Mouse (Mus musculus): ENCODE data around the gene Ptprb. TPM values are rescaled to one million over a fixed set of nuclear protein-coding genes. Genes with fewer than 3 reads are reported as not detected.

Ptprb gene
- polyA plus RNA-seq, 1 experiment from 2014 or later, result 5.4 TPM

DNA sequence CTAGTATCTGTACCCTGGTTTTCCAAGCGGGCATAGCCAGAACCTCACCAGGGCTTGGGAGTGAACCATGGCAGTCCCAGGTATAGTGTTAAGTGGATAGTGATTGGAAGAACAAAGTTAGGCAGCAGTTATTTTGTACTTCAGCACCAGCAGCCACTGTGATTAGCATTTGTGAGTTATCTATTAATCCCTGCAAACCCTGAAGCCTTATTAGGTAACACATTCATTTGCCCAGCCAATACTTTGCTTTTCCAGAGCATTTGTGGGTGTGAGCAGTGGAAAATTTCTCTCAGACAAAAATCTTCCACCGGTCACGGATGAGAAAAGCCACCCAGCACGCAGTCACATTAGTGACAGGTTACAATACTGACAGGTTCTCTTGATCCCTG is 7.9 kb upstream of the Ptprb start:
- H3K4me1 ChIP-seq, result peaks cover 21% of the 10 kb centered on the region
- DNase-seq (ENCODE audit: low spot score), result no peak
- H3K4me3 ChIP-seq, result no peak overlapping the region
- 23% methylated on average over 4 of the region's 4 CpGs for WGBS
- H3K27me3 ChIP-seq (ENCODE audit: insufficient read depth, poor library complexity, severe bottlenecking), result no peaks in the 10 kb centered on the region
- peak overlapping the region; percentile 77 for H3K27ac ChIP-seq
- H3K9me3 ChIP-seq, result no peaks in the 10 kb centered on the region
- no peaks in the 10 kb centered on the region for H3K36me3 ChIP-seq

DNA sequence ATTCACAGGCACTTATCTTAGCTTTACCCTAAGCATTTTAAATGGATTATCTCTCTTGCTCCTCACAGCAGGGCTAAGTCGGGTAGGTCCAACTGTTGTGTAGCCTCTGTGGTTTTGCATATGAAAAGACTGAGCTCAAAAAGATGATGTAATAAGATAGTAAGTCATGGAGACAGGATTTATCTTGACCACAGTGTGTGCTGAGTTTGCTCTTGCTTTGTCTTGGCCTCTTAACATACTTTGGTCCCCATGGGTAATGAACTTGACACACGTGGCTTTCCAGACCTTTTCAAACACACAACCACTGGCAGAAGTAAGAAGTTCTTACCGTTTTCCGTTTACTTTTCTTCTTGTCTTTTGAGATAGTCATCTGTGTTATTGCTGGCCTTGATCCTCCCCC is 7.0 kb upstream of the Ptprb start:
- no peaks in the 10 kb centered on the region for H3K27me3 ChIP-seq (ENCODE audit: insufficient read depth, poor library complexity, severe bottlenecking)
- H3K9me3 ChIP-seq, result no peaks in the 10 kb centered on the region
- peak; percentile 13 for DNase-seq (ENCODE audit: low spot score)
- H3K4me1 ChIP-seq, result peaks cover 21% of the 10 kb centered on the region
- H3K36me3 ChIP-seq, result no peaks in the 10 kb centered on the region
- no peak overlapping the region for H3K27ac ChIP-seq
- no peak overlapping the region for H3K4me3 ChIP-seq
- WGBS, result 65% methylated on average over 4 of the region's 4 CpGs

GRCm38 (mm10) chr10:116270646-116271469 is 4.5 kb upstream of the Ptprb start:
- H3K4me3 ChIP-seq, result no peak overlapping the region
- H3K27ac ChIP-seq, result 0 out of 2 replicates have a peak overlapping the region, but pooled peaks have one; percentile 1
- WGBS, result 62% methylated on average over 12 of the region's 12 CpGs

DNA sequence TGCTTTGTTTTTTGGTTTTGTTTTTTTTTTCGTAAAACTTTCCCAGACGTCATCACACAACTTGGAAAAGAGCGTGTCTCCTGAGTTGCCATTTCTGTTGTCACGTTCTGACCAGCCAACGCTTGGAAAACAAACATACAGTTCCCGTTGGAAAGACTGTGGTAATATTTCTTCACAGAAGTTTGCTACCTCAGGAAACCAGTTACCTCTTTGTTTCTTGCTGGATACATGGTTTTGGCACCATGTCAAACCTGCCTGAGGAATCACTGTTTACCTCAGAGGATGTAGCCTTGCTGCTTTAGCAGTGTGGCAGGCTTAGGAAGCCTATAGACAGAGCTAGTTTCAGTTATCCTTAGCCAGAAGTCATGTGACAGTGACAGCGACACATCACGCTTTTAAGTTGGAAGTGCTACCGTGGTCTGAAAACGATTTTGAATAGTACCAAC is 3.8 kb upstream of the Ptprb start:
- 77% methylated on average over 10 of the region's 10 CpGs for WGBS
- DNase-seq (ENCODE audit: low spot score), result peak; percentile 42
- Histone ChIP-seq H3K4me3 (no peak overlapping the region), H3K27ac (no peak overlapping the region), H3K27me3 (ENCODE audit: insufficient read depth, poor library complexity, severe bottlenecking) (no peaks in the 10 kb centered on the region), H3K36me3 (no peaks in the 10 kb centered on the region), H3K9me3 (no peaks in the 10 kb centered on the region), H3K4me1 (peaks cover 19% of the 10 kb centered on the region)

More at GRCm38 (mm10) chr10:116270646-116271469, 4.5 kb upstream of the Ptprb start:
- no peaks in the 10 kb centered on the region for H3K27me3 ChIP-seq (ENCODE audit: insufficient read depth, poor library complexity, severe bottlenecking)
- peaks cover 21% of the 10 kb centered on the region for H3K4me1 ChIP-seq
- H3K9me3 ChIP-seq, result no peaks in the 10 kb centered on the region
- peak; percentile 69 for DNase-seq (ENCODE audit: low spot score)
- no peaks in the 10 kb centered on the region for H3K36me3 ChIP-seq

GRCm38 (mm10) chr10:116272156-116272555 is 3.2 kb upstream of the Ptprb start:
- H3K36me3 ChIP-seq, result no peaks in the 10 kb centered on the region
- no peaks in the 10 kb centered on the region for H3K9me3 ChIP-seq
- no peaks in the 10 kb centered on the region for H3K27me3 ChIP-seq (ENCODE audit: insufficient read depth, poor library complexity, severe bottlenecking)
- 22% methylated on average over 3 of the region's 3 CpGs for WGBS
- peaks cover 12% of the 10 kb centered on the region for H3K4me1 ChIP-seq
- DNase-seq (ENCODE audit: low spot score), result peak; percentile 65
- H3K4me3 ChIP-seq, result no peak overlapping the region
- no peak overlapping the region for H3K27ac ChIP-seq

- 86% methylated on average over 7 of the region's 7 CpGs for WGBS
These were observed 11.5 kb downstream of the Ptprb start for GRCm38 (mm10) chr10:116286697-116287344.

DNA sequence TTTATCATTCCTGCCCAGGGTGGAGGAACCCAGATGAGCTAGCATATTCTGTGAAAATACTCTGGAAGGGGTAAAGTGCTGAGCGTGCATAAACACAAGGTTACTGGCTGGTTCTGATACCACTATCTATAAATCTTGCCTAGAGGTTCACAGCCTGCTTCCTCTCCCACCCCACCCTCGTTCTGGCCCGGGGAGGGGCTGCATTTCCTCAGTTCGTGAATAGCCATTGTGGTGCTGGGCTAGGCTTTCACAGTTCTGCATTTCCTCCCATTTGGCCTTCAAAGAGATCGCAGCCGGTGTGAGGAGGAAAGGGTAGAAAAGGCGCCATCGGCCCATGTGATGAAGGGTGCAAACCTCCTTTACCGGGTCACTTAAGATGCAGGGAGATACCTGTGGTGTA is 12.8 kb downstream of the Ptprb start:
- no peak for DNase-seq (ENCODE audit: low spot score)
- H3K4me1 ChIP-seq, result peaks cover 18% of the 10 kb centered on the region
- H3K27me3 ChIP-seq (ENCODE audit: insufficient read depth, poor library complexity, severe bottlenecking), result no peaks in the 10 kb centered on the region
- no peaks in the 10 kb centered on the region for H3K9me3 ChIP-seq
- no peak overlapping the region for H3K27ac ChIP-seq
- no peaks in the 10 kb centered on the region for H3K36me3 ChIP-seq
- H3K4me3 ChIP-seq, result no peak overlapping the region
- 26% methylated on average over 9 of the region's 9 CpGs for WGBS

More at GRCm38 (mm10) chr10:116286697-116287344, 11.5 kb downstream of the Ptprb start:
- Histone ChIP-seq H3K36me3 (no peaks in the 10 kb centered on the region), H3K9me3 (no peaks in the 10 kb centered on the region), H3K4me1 (peaks cover 15% of the 10 kb centered on the region), H3K4me3 (no peak overlapping the region), H3K27ac (no peak overlapping the region), H3K27me3 (ENCODE audit: insufficient read depth, poor library complexity, severe bottlenecking) (no peaks in the 10 kb centered on the region)
- no peak for DNase-seq (ENCODE audit: low spot score)

- Histone ChIP-seq H3K36me3 (no peaks in the 10 kb centered on the region), H3K27me3 (ENCODE audit: insufficient read depth, poor library complexity, severe bottlenecking) (no peaks in the 10 kb centered on the region), H3K9me3 (no peaks in the 10 kb centered on the region), H3K4me3 (no peak overlapping the region), H3K4me1 (peaks cover 18% of the 10 kb centered on the region), H3K27ac (no peak overlapping the region)
- WGBS, result 74% methylated on average over 4 of the region's 4 CpGs
- DNase-seq (ENCODE audit: low spot score), result no peak
These were observed 15.2 kb downstream of the Ptprb start for GRCm38 (mm10) chr10:116290483-116290882.

GRCm38 (mm10) chr10:116291153-116291755 is 15.9 kb downstream of the Ptprb start:
- no peak for DNase-seq (ENCODE audit: low spot score)
- Histone ChIP-seq H3K36me3 (no peaks in the 10 kb centered on the region), H3K27me3 (ENCODE audit: insufficient read depth, poor library complexity, severe bottlenecking) (no peaks in the 10 kb centered on the region), H3K4me3 (no peak overlapping the region), H3K9me3 (no peaks in the 10 kb centered on the region), H3K4me1 (peaks cover 18% of the 10 kb centered on the region), H3K27ac (no peak overlapping the region)
- 34% methylated on average over 8 of the region's 8 CpGs for WGBS

- Histone ChIP-seq H3K4me1 (peaks cover 25% of the 10 kb centered on the region), H3K9me3 (no peaks in the 10 kb centered on the region), H3K27ac (no peak overlapping the region), H3K36me3 (no peaks in the 10 kb centered on the region), H3K4me3 (no peak overlapping the region), H3K27me3 (ENCODE audit: insufficient read depth, poor library complexity, severe bottlenecking) (peaks cover 28% of the 10 kb centered on the region)
- WGBS, result 86% methylated on average over 4 of the region's 4 CpGs
- DNase-seq (ENCODE audit: low spot score), result no peak
These were observed 21.1 kb downstream of the Ptprb start for GRCm38 (mm10) chr10:116296439-116296838.

- H3K4me3 ChIP-seq, result no peak overlapping the region
- DNase-seq (ENCODE audit: low spot score), result no peak
- peaks cover 36% of the 10 kb centered on the region for H3K27me3 ChIP-seq (ENCODE audit: insufficient read depth, poor library complexity, severe bottlenecking)
- peaks cover 25% of the 10 kb centered on the region for H3K4me1 ChIP-seq
- 54% methylated on average over 12 of the region's 12 CpGs for WGBS
- H3K36me3 ChIP-seq, result no peaks in the 10 kb centered on the region
- H3K27ac ChIP-seq, result no peak overlapping the region
- H3K9me3 ChIP-seq, result no peaks in the 10 kb centered on the region
These were observed 22.5 kb downstream of the Ptprb start for GRCm38 (mm10) chr10:116297854-116298253.

DNA sequence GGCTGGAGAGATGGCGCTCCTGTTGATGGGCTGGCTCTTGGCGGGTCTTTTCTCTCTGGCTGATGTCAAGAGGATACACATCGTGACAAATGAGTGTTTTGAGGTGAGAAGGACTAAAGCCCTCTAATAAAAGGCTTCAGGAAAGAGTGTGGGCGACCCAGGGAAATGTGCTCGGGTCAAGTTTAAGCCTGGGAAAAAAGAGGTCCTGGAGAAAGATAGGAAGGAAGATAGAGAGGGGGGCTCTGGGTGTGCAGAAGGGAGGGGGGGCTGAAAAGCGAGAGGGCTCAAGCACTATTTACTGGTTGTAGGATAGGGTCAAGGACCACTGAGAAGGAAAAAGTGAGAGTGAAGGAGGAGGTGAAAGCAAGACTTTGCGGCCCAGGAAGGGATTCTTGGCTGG is 25.5 kb downstream of the Ptprb start:
- Histone ChIP-seq H3K27ac (peak overlapping the region; percentile 79; the same call in 1 of the 2 replicates), H3K4me1 (peaks cover 25% of the 10 kb centered on the region)
- 6% methylated on average over 7 of the region's 7 CpGs for WGBS

DNA sequence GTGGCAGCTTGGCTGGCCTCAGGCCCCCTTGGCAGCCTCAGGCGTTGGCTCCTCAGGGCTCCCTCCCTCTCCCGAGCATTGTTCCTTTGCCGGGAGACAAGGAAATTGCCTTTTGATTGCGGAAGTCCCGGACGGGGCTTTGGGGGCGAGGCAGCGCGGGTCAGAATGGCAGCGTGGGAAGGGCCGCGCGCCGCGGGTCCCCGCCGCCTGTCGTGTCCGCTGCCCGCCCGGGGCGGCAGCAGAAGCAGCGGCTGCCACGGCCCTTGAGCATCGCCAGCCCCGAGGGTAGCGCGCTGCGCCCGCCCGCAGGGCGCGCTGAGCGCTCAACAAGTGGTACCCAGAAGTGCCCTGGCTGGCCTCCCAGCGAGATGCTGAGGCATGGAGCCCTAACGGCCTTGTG is 25.9 kb downstream of the Ptprb start:
- Histone ChIP-seq H3K9me3 (no peaks in the 10 kb centered on the region), H3K27ac (peak overlapping the region; percentile 79), H3K4me1 (peaks cover 25% of the 10 kb centered on the region), H3K4me3 (peak overlapping the region; percentile 64), H3K27me3 (ENCODE audit: insufficient read depth, poor library complexity, severe bottlenecking) (peaks cover 40% of the 10 kb centered on the region), H3K36me3 (no peaks in the 10 kb centered on the region)
- under 1% methylated on average over 36 of the region's 36 CpGs for WGBS
- no peak for DNase-seq (ENCODE audit: low spot score)

More for the DNA sequence above, 25.5 kb downstream of the Ptprb start:
- no peaks in the 10 kb centered on the region for H3K36me3 ChIP-seq
- no peak for DNase-seq (ENCODE audit: low spot score)
- H3K9me3 ChIP-seq, result no peaks in the 10 kb centered on the region
- H3K27me3 ChIP-seq (ENCODE audit: insufficient read depth, poor library complexity, severe bottlenecking), result peaks cover 40% of the 10 kb centered on the region
- peak overlapping the region; percentile 64 for H3K4me3 ChIP-seq

All from heart, embryonic 10.5 days (tissue).